Mouse (Mus musculus) hindbrain, postnatal 0 days (tissue): ENCODE data around the gene Alox15. TPM values are rescaled to one million over a fixed set of nuclear protein-coding genes. Genes with fewer than 3 reads are reported as not detected.
"Not testable (repeated sequence)": the region's sequence is repeated elsewhere in the genome, so short reads cannot be mapped to it uniquely, and the experiment has no call there.

Experiments
- ATAC-seq: fragments of 200-750 bp; cut with Nextera tagmentation; 2 replicates; pipeline ENCODE4 v1.8.0; 2017; ENCODE audit warnings: mild to moderate bottlenecking, moderate TSS enrichment, moderate library complexity
- DNase-seq: peaks from one replicate; pipeline ENCODE4 v3.0.0-alpha.2; 2015; ENCODE audit warnings: low spot score
- H3K27ac ChIP-seq: fragments of 300-500 bp; sonication (generic); 2 replicates; pipeline ENCODE4 v1.5.1; 2014; ENCODE audit warnings: mild to moderate bottlenecking
- H3K27me3 ChIP-seq: fragments of 300-500 bp; sonication (generic); 2 replicates; pipeline ENCODE4 v1.6.1; 2014; ENCODE audit warnings: low read length, mixed read lengths; ENCODE audit not compliant: insufficient read depth
- H3K36me3 ChIP-seq: fragments of 300-500 bp; sonication (generic); 2 replicates; pipeline ENCODE4 v1.6.1; 2014; ENCODE audit warnings: low read length, mixed read lengths; ENCODE audit not compliant: insufficient read depth
- H3K4me1 ChIP-seq: fragments of 300-500 bp; sonication (generic); 2 replicates; pipeline ENCODE4 v1.6.1; 2014; ENCODE audit warnings: antibody characterized with exemption, low read length, mixed read lengths; ENCODE audit not compliant: insufficient read depth
- H3K4me2 ChIP-seq: fragments of 300-500 bp; sonication (generic); 2 replicates; pipeline ENCODE4 v1.6.1; 2014; ENCODE audit warnings: low read depth, mild to moderate bottlenecking, low read length, moderate library complexity, mixed read lengths
- H3K4me3 ChIP-seq: fragments of 300-500 bp; sonication (generic); 2 replicates; pipeline ENCODE4 v1.5.1; 2014; ENCODE audit warnings: low read length
- H3K9ac ChIP-seq: fragments of 300-500 bp; sonication (generic); replicated peaks from 2 replicates; pipeline ENCODE4 v1.6.1; 2014; ENCODE audit warnings: mild to moderate bottlenecking, low read length, moderate library complexity, mixed read lengths
- H3K9me3 ChIP-seq: fragments of 300-500 bp; sonication (generic); 2 replicates; pipeline ENCODE4 v1.6.1; 2016; ENCODE audit warnings: low read length, mixed read lengths
- CTCF ChIP-seq: IDR thresholded peaks from 2 replicates; pipeline ENCODE4 v1.5.1; 2016; ENCODE audit warnings: antibody characterized with exemption, control low read depth, low read depth
- WGBS: fragments of 180-500 bp; shearing (Covaris S2); extraction: QIAGEN DNeasy Blood & Tissue Kit; methylation state at CpG from one replicate; pipeline ENCODE4 v1.1.7; 2014; 5-methylcytosine and 5-hydroxymethylcytosine counted together
- polyA plus RNA-seq: library from polyadenylated mRNA; unstranded; fragments of >200 nt; fragmentation: Nextera tagmentation; extraction: Ambion mirVana; gene quantifications from 2 replicates; pipeline ENCODE4 v1.2.1, GENCODE M21; 2015
- total RNA-seq: library from RNA; depleted of rRNA; stranded (reverse); fragments of >200 nt; gene quantifications from 2 replicates; pipeline ENCODE4 v1.2.3, GENCODE M21; 2014

Alox15 gene
- total and polyA plus RNA-seq, 2 experiments from 2014 or later, result not detected

DNA sequence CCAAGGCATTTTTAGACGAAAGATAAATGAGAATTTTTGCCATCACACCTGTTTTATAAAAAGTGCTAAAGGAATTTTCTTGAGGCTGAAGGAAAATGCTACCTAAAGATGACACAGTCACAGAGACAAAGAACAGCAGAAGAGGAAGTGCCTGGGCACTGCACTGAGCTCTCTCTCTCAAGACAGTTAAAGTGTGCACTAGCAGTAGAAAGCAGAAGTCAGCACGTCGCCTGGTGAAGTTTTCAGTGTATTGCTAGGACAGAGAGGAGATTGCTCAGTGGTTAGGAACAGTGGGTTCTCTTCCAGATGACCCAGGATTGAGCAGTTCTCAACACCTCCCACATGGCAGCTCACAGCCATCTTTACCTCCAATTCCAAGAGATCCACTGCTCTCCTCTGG lies 22.5 kb upstream of the Alox15 start:
- no peaks in the 10 kb centered on the region for H3K36me3 ChIP-seq
- WGBS, result 90% methylated on average over 3 of the region's 3 CpGs
- no peak overlapping the region for H3K4me2 ChIP-seq
- no peaks in the 10 kb centered on the region for H3K27me3 ChIP-seq
- ATAC-seq (no peak), DNase-seq (no peak)
- H3K27ac ChIP-seq, result no peak overlapping the region
- no peak overlapping the region for H3K9ac ChIP-seq
- no peaks in the 10 kb centered on the region for H3K4me1 ChIP-seq
- no peaks in the 10 kb centered on the region for H3K9me3 ChIP-seq
- H3K4me3 ChIP-seq, result no peak overlapping the region
- no peak for TF ChIP-seq CTCF

DNA sequence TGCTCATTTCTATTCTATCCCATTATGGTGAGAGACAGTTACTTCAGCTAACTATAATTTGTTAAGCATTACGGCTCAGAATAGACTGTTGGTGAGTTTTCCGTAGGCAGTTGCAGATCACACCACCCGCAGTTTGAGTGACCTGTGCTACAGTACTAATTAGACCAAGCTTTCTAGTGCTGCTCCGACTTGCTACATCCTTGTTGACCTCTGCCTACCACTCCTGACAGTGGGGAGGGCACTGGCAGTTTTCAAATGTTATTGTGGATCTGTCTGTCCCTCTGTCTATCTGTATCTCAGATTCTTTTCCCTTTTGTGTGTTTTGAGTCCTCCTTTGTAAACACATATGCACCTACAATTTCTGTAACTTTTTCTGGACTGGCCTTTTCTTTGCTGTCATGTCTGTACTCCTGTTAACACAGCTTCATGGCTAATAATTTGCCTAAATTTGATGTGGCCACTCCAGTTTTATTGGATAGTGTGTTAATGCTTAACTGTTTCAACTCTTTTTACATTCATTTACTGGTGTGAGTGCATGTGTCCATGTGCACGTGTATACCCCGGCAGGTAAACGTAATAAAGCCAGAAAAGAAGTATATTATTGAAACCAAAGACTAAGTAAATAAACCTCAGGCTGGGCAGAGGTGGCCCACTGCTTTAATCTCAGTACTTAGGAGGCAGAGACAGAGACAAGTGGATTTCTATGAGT lies 21.2 kb upstream of the Alox15 start:
- Histone ChIP-seq H3K4me1 (no peaks in the 10 kb centered on the region), H3K9me3 (no peaks in the 10 kb centered on the region), H3K4me2 (no peak overlapping the region), H3K27ac (no peak overlapping the region), H3K36me3 (no peaks in the 10 kb centered on the region), H3K4me3 (no peak overlapping the region), H3K9ac (no peak overlapping the region), H3K27me3 (no peaks in the 10 kb centered on the region)
- DNase-seq (no peak), ATAC-seq (no peak)
- no peak for TF ChIP-seq CTCF
- 84% methylated on average over 7 of the region's 7 CpGs for whole genome bisulfite sequencing

GRCm38 (mm10) chr11:70372396-70372795 lies 20.6 kb upstream of the Alox15 start:
- no peaks in the 10 kb centered on the region for H3K4me1 ChIP-seq
- no peaks in the 10 kb centered on the region for H3K9me3 ChIP-seq
- DNase-seq (no peak), ATAC-seq (no peak)
- no peak overlapping the region for H3K27ac ChIP-seq
- TF ChIP-seq CTCF, result no peak
- no peaks in the 10 kb centered on the region for H3K27me3 ChIP-seq
- no peaks in the 10 kb centered on the region for H3K36me3 ChIP-seq
- no peak overlapping the region for H3K4me3 ChIP-seq
- no peak overlapping the region for H3K9ac ChIP-seq
- H3K4me2 ChIP-seq, result no peak overlapping the region

DNA sequence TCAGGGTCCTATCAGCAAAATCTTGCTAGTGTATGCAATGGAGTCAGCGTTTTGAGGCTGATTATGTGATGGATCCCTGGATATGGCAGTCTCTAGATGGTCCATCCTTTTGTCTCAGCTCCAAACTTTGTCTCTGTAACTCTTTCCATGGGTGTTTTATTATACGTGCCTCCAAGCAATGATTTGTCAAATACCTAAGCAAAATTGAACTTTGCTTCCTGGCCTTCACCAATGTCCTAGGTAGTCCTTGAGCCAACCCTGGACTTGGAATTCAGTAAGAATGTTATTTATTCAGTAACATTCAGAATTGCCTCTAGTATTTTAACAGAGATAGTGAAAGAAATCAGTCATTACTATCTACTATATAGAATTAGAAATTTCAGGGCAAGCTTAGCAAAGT lies 16.8 kb upstream of the Alox15 start:
- not testable (repeated sequence) for H3K27ac ChIP-seq, H3K4me1 ChIP-seq

DNA sequence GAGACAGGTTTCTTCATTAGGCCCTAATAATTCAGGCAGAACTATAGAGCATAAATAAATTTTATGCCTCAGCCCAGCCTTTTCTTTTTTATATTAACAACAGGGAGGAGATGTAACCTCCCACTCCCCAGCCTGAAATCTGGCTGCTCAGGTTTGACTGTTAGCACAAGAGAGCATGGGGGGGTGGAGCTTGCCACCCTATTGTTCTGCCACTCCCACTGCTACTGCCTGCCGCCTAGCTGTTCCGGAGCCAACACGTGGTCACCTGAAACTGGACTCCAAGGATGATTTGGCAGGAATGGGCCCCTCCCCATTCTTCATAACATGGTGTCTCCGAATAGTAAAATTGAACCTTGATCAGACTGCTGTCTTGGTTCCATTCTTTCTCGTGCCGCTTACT lies 15.9 kb upstream of the Alox15 start:
- DNase-seq, H3K27me3 ChIP-seq, H3K4me2 ChIP-seq, H3K27ac ChIP-seq, H3K9me3 ChIP-seq, H3K9ac ChIP-seq, H3K4me1 ChIP-seq, H3K36me3 ChIP-seq, H3K4me3 ChIP-seq, ATAC-seq: not testable (repeated sequence)
- 89% methylated on average over 6 of the region's 6 CpGs for WGBS

More for the DNA sequence above, 16.8 kb upstream of the Alox15 start:
- 83% methylated on average over 2 of the region's 2 CpGs for WGBS
- H3K4me2 ChIP-seq, DNase-seq, H3K9ac ChIP-seq, H3K27me3 ChIP-seq, ATAC-seq, H3K9me3 ChIP-seq, H3K36me3 ChIP-seq, H3K4me3 ChIP-seq: not testable (repeated sequence)

DNA sequence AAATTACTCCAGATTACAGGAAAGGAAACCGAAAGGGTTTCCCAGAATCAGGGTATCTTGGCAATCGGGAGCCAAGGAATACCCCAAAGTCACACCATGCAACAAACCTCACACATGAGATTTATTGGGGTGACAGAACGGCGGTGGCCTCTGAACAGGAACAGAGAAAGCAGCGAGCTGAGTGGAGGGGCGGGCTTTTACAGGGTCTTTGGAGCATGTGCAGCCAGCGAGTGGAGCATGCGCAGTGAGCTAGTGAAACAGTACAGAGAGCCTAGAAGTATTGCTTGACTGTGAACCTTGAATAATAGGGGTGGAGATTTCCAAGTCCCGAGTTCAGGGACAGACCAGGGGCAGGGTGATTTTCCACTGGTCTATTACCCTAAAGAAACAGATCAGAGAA lies 3.2 kb downstream of the Alox15 start:
- Histone ChIP-seq H3K27ac (no peak overlapping the region), H3K9me3 (no peaks in the 10 kb centered on the region), H3K4me3 (no peak overlapping the region), H3K4me2 (no peak overlapping the region), H3K27me3 (peaks cover 29% of the 10 kb centered on the region), H3K9ac (no peak overlapping the region), H3K36me3 (no peaks in the 10 kb centered on the region), H3K4me1 (no peaks in the 10 kb centered on the region)
- TF ChIP-seq CTCF, result no peak
- ATAC-seq (no peak), DNase-seq (no peak)
- 90% methylated on average over 9 of the region's 9 CpGs for WGBS

DNA sequence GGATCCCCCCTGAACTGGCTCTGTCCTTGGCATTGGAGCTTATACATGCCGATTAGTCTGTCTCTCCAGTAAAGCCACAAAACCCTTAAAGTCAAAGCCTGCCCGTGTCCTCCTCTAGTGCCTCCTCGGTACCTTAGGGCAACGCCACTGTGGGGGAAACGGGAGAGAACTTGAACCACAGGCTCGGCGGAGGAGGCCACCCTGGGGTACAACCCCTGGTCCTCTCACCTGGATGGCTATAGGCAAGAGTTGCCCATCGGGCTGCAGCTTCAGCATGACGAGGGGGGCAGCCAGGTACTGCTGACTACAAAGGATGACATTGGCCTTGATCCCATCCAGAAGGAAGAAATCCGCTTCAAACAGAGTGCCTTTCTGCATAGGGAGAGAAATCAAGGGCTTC lies 4.0 kb downstream of the Alox15 start:
- TF ChIP-seq CTCF, result no peak
- Histone ChIP-seq H3K36me3 (no peaks in the 10 kb centered on the region), H3K27ac (no peak overlapping the region), H3K4me2 (no peak overlapping the region), H3K9ac (no peak overlapping the region), H3K4me1 (no peaks in the 10 kb centered on the region), H3K9me3 (no peaks in the 10 kb centered on the region), H3K27me3 (peaks cover 22% of the 10 kb centered on the region), H3K4me3 (no peak overlapping the region)
- WGBS, result 89% methylated on average over 10 of the region's 10 CpGs
- no peak for DNase-seq
- no peak for ATAC-seq
